Mouse (Mus musculus): ENCODE results near the gene Sept14.

GRCm38 (mm10) chr5:129690528-129690927 is 17.8 kb downstream of the Sept14 start:
- no peak for TF ChIP-seq CTCF (conservative IDR thresholded peaks at IDR 0.05; ENCODE audit: low read length)
- TF ChIP-seq POU5F1 (IDR thresholded peaks at IDR 0.05; ENCODE audit: borderline replicate concordance, low read length), result no peak
- TF ChIP-seq NANOG (IDR thresholded peaks at IDR 0.05; ENCODE audit: borderline replicate concordance, low read length), result no peak
